Mouse (Mus musculus) limb, embryonic 12.5 days (tissue): Measurements from ENCODE around the gene Gm14327. TPM values are rescaled to one million over a fixed set of nuclear protein-coding genes. Genes with fewer than 3 reads are reported as not detected.
A peak's percentile ranks its signal among the peaks of the same experiment; 100 is the strongest.
"Not testable (repeated sequence)": the region's sequence is repeated elsewhere in the genome, so short reads cannot be mapped to it uniquely, and the experiment has no call there.

Source experiments
- ATAC-seq: fragments of 200-750 bp; cut with Nextera tagmentation; 2 replicates; pipeline ENCODE4 v1.8.0; 2017; ENCODE audit warnings: low read depth, moderate TSS enrichment; ENCODE audit not compliant: insufficient number of reproducible peaks, insufficient read depth, low FRiP score, low TSS enrichment
- H3K27ac ChIP-seq: fragments of 300-500 bp; sonication (generic); 2 replicates; pipeline ENCODE4 v1.5.1; 2016; ENCODE audit warnings: mild to moderate bottlenecking, moderate library complexity
- H3K27me3 ChIP-seq: fragments of 300-500 bp; sonication (generic); 2 replicates; pipeline ENCODE4 v1.6.1; 2016; ENCODE audit warnings: mild to moderate bottlenecking, moderate library complexity
- H3K36me3 ChIP-seq: fragments of 300-500 bp; sonication (generic); 2 replicates; pipeline ENCODE4 v1.6.1; 2016; ENCODE audit warnings: mild to moderate bottlenecking, moderate library complexity
- H3K4me1 ChIP-seq: fragments of 300-500 bp; sonication (generic); replicated peaks from 2 replicates; pipeline ENCODE4 v1.6.1; 2016
- H3K4me2 ChIP-seq: fragments of 300-500 bp; sonication (generic); 2 replicates; pipeline ENCODE4 v1.6.1; 2016; ENCODE audit warnings: mild to moderate bottlenecking, moderate library complexity
- H3K4me3 ChIP-seq: fragments of 300-500 bp; sonication (generic); replicated peaks from 2 replicates; pipeline ENCODE4 v1.5.1; 2016; ENCODE audit warnings: mild to moderate bottlenecking
- H3K9ac ChIP-seq: fragments of 300-500 bp; sonication (generic); replicated peaks from 2 replicates; pipeline ENCODE4 v1.6.1; 2016; ENCODE audit warnings: mild to moderate bottlenecking, moderate library complexity
- H3K9me3 ChIP-seq: fragments of 300-500 bp; sonication (generic); 2 replicates; pipeline ENCODE4 v1.6.1; 2016; ENCODE audit warnings: mild to moderate bottlenecking, moderate library complexity
- WGBS: fragments of 180-500 bp; shearing (Covaris S2); methylation state at CpG from one replicate; pipeline ENCODE4 v1.1.7; 2016; 5-methylcytosine and 5-hydroxymethylcytosine counted together
- polyA plus RNA-seq: library from polyadenylated mRNA; unstranded; fragments of >200 nt; fragmentation: Nextera tagmentation; extraction: Ambion mirVana; gene quantifications from 2 replicates; pipeline ENCODE4 v1.2.1, GENCODE M21; 2016

The Gm14327 gene
- 2.6 TPM in 2 replicates for polyA plus RNA-seq

DNA sequence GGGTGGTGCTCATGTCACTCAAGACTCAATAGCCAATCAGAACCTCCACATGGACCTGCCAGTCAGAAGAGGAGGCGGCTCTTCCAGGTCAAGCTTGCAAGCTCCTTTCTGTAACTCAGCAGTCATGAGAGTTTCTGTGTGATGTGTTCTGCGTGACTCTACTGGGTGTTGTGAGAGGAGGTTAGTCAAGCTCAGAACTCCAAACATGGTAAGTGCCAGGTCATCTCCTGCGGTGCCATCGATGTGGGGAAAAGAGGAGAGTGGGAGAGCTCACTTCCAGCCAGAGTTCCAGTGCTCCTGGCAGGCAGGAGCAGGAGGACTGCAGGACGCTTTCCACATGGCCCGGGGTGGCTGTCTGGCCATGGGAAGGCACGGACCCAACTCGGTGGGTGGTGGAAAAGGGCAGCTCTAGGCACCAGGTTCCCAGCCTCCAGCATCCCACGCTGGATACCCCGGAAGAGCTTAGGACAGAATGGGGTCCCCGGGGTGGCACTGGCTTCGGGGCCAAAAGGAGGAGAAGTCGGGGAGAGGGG lies at the start of gene Gm14327:
Gene Gm14327, plus strand, starts transcription at position 51 of the 533 bp plus-strand sequence.
- H3K4me3 ChIP-seq = peak within 1 kb of the TSS; percentile 26
- H3K27ac ChIP-seq, H3K27me3 ChIP-seq, H3K9ac ChIP-seq, ATAC-seq, H3K36me3 ChIP-seq, H3K9me3 ChIP-seq, H3K4me2 ChIP-seq, H3K4me1 ChIP-seq: not testable (repeated sequence)
- 43% methylated on average over 11 of the region's 13 CpGs for WGBS

DNA sequence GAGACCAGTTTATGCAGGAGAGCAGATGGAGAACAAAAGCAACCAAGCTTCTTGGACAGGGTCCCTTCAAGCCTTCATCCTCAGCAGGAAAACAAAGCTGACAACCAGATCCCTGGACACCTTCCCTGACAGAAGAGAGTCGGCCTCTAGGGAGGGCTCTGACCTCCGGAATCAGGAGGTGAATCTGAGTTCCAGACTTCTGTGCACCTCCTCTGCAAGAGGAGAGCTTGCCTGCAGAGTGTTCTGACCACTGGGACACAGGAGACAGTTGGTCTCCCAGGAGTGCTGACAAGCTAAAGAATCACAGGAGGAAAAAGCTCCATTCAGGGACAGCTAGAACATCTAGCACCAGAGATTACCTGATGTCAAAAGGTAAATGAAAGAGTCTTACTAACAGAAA lies 34.6 kb upstream of the Gm14327 start:
- not testable (repeated sequence) for H3K27ac ChIP-seq, H3K4me1 ChIP-seq, H3K27me3 ChIP-seq, H3K9me3 ChIP-seq, H3K4me3 ChIP-seq, H3K4me2 ChIP-seq, H3K36me3 ChIP-seq, ATAC-seq, H3K9ac ChIP-seq
- 86% methylated on average over 2 of the region's 2 CpGs for WGBS

DNA sequence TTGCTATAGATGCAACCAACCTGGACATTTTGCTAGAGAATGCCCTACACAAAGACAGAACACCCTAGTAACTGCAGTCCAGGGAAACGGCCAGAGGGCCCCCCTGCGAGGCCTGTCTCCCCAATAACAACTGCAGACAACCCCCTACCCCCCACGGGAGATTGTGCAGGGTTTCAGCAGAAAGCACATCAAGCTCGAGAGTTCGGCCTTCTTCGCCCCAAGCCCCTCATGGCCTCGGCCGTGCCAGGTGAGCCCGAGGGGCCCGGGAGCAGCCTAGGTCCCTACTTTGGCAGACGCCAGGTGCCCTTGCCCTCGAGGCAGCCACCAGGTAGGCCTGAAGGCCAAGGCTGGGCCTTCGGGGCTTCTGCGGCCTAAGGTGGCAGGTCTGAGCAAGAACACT lies 9.2 kb upstream of the Gm14327 start:
- not testable (repeated sequence) for H3K9me3 ChIP-seq, H3K36me3 ChIP-seq, H3K9ac ChIP-seq, H3K4me3 ChIP-seq, H3K27me3 ChIP-seq, ATAC-seq, H3K4me2 ChIP-seq, H3K27ac ChIP-seq, H3K4me1 ChIP-seq
- 96% methylated on average over 14 of the region's 14 CpGs for WGBS

DNA sequence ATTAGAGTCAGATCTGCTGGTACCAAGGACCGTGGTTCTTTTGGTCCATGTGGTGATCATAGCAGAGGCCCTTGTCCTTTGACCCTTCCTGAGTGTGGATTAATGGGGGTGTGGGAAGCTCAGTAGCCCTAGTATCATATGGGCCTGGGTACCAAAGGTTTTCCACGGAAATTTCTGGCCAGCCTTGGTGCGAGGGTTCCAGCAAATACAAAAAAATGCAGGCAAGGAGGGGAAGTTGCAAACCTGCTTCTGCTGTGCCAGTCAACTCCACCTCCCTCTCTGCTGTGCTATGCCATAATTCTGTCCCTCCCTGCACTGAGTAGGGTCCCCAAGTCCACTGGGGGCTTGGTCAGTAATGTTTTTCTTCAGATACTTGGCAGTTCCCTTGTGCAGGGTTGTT lies 1.3 kb downstream of the Gm14327 start:
- H3K36me3 ChIP-seq, H3K27ac ChIP-seq, H3K27me3 ChIP-seq, H3K4me3 ChIP-seq, H3K4me1 ChIP-seq, H3K9ac ChIP-seq, ATAC-seq, H3K9me3 ChIP-seq, H3K4me2 ChIP-seq: not testable (repeated sequence)
- WGBS = 81% methylated on average over 2 of the region's 3 CpGs

DNA sequence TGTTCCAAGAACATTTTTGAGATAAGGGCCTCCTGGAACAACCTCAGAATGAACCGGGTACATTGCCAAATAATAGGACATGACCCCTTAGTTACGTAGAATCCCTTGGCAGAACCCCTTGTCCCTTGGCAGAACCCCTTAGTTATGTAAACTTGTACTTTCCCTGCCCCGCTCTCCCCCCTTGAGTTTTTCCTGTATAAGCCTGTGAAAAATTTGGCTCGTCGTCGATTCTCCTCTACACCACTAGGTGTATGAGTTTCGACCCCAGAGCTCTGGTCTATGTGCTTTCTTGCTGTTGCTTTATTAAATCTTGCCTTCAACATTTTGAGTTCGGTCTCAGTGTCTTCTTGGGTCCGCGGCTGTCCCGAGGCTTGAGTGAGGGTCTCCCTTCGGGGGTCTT lies 6.4 kb downstream of the Gm14327 start:
- H3K4me2 ChIP-seq, H3K36me3 ChIP-seq, H3K4me1 ChIP-seq, H3K4me3 ChIP-seq, ATAC-seq, H3K9ac ChIP-seq, H3K27ac ChIP-seq, H3K9me3 ChIP-seq, H3K27me3 ChIP-seq: not testable (repeated sequence)
- 94% methylated on average over 5 of the region's 12 CpGs for WGBS

DNA sequence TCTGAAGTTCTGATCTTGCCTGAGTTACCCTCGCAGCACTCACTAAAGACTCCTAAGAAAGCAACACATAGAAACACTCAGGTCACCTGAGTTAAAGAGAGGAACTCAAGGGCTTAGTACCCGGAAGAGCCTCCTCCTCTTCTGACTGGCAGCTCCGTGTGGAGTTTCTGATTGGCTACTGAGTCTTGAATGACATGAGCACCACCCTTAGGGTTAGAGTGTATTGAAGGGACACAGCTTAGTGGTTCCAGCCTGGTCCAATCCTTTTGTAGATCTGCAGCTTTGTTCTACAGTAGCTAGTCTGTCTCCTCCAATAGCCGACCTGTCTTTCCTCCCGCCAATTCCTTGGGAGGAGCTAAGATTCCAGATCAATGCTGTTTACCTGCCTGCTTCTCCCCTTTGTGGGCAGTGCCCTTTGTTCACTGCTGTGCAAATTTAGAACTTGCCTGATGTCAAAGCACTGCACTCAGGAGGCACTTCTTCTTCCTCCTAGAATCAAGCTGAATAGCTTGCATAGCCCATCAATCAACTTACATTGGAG lies 28.7 kb downstream of the Gm14327 start, which contains the start of gene Zfp972:
Gene Zfp972, minus strand, starts transcription at position 51 of the 541 bp plus-strand sequence.
- not testable (repeated sequence) for H3K27me3 ChIP-seq, H3K4me3 ChIP-seq, H3K9ac ChIP-seq, H3K27ac ChIP-seq, H3K9me3 ChIP-seq, H3K36me3 ChIP-seq, ATAC-seq, H3K4me1 ChIP-seq, H3K4me2 ChIP-seq
- WGBS = 52% methylated on average over 3 of the region's 5 CpGs

Other genes starting within 250 kb of the Gm14327 start
- 8.9 and 12.3 TPM in 2 replicates for gene Gm14322, start 137.8 kb upstream of the Gm14327 start, polyA plus RNA-seq
- gene Gm14325, start 56.8 kb upstream of the Gm14327 start, polyA plus RNA-seq = 31.1 and 33.6 TPM in 2 replicates
- 0.41 and 1.5 TPM in 2 replicates for gene Zfp972, start 28.5 kb downstream of the Gm14327 start, polyA plus RNA-seq
- 16.7 and 17.9 TPM in 2 replicates for gene Gm14326, start 60.2 kb downstream of the Gm14327 start, polyA plus RNA-seq
- 10.8 and 12.6 TPM in 2 replicates for gene Zfp971, start 126.2 kb downstream of the Gm14327 start, polyA plus RNA-seq
- 17.5 and 18.5 TPM in 2 replicates for gene Zfp931, start 181.4 kb downstream of the Gm14327 start, polyA plus RNA-seq
- 2.3 and 2.7 TPM in 2 replicates for gene Phactr3, start 221.9 kb downstream of the Gm14327 start, polyA plus RNA-seq